Mouse (Mus musculus): Measurements from ENCODE around the gene Dcaf6. TPM values are rescaled to one million over a fixed set of nuclear protein-coding genes. Genes with fewer than 3 reads are reported as not detected.

Gene Dcaf6
- total and polyA plus RNA-seq, 2 experiments = 20.5 to 38.9 TPM

- no peaks in the 10 kb centered on the region for H3K4me1 ChIP-seq (ENCODE audit: control insufficient read depth, insufficient read depth, low read length)
- TF ChIP-seq POLR2A (IDR thresholded peaks at IDR 0.05; ENCODE audit: extremely low read depth, insufficient read depth, low read length) (no peak), CTCF (IDR thresholded peaks at IDR 0.05; ENCODE audit: low read depth, low read length) (no peak)
- no peaks in the 10 kb centered on the region for H3K79me2 ChIP-seq (ENCODE audit: control insufficient read depth, insufficient read depth, low read length)
- WGBS = 79% methylated on average over 3 of the region's 3 CpGs
- no peaks in the 10 kb centered on the region for H3K27me3 ChIP-seq (ENCODE audit: control insufficient read depth, insufficient read depth, low read length)
- no peaks in the 10 kb centered on the region for H3K36me3 ChIP-seq (ENCODE audit: control insufficient read depth, insufficient read depth, low read length)
- no peak for DNase-seq (ENCODE audit: extremely low read depth, low read depth, low spot score)
- H3K4me3 ChIP-seq (ENCODE audit: insufficient read depth, low read depth, low read length) = no peak overlapping the region
- no peak overlapping the region for H3K27ac ChIP-seq (replicated peaks; ENCODE audit: insufficient read depth, low read depth, low read length)
- no peak overlapping the region for H3K9ac ChIP-seq (ENCODE audit: low read depth, low read length)
Measured at GRCm38 (mm10) chr1:165301108-165301507, 159.2 kb downstream of the Dcaf6 start.

DNA sequence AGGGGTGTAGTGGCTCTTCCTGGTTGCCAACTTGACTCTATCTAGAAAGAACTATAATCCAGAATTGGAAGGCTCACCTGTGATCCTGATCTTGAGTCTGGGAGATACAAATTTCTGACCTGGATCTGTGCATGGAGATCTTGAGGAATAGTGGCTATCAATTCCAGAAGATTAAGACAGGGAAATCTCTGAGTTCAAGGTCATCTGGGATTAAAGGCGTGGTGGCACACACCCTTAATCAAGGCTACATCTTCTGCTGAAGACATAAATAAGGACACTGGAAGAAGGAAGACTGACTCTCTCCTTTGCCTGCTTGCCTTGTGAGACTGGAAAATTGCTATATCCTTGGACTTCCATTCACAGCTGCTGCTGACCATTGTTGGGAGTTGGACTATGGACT, 164.8 kb downstream of the Dcaf6 start, which contains the start of gene Gpr161:
Gpr161 (plus strand) TSS at position 301 of the 400 bp plus-strand sequence.
- TF ChIP-seq CTCF (IDR thresholded peaks at IDR 0.05; ENCODE audit: low read depth, low read length) = no peak
- Histone ChIP-seq H3K36me3 (ENCODE audit: control insufficient read depth, insufficient read depth, low read length) (no peaks in the 10 kb centered on the region), H3K4me3 (ENCODE audit: insufficient read depth, low read depth, low read length) (no peak within 1 kb of the TSS), H3K9ac (ENCODE audit: low read depth, low read length) (no peak within 1 kb of the TSS), H3K79me2 (ENCODE audit: control insufficient read depth, insufficient read depth, low read length) (no peaks in the 10 kb centered on the region), H3K27me3 (ENCODE audit: control insufficient read depth, insufficient read depth, low read length) (no peaks in the 10 kb centered on the region), H3K4me1 (ENCODE audit: control insufficient read depth, insufficient read depth, low read length) (no peaks in the 10 kb centered on the region), H3K27ac (replicated peaks; ENCODE audit: insufficient read depth, low read depth, low read length) (no peak within 1 kb of the TSS)
- no peak for DNase-seq (ENCODE audit: extremely low read depth, low read depth, low spot score)
- 88% methylated on average over 1 of the region's 1 CpGs for WGBS

- WGBS = 81% methylated on average over 6 of the region's 6 CpGs
- Histone ChIP-seq H3K36me3 (ENCODE audit: control insufficient read depth, insufficient read depth, low read length) (no peaks in the 10 kb centered on the region), H3K4me1 (ENCODE audit: control insufficient read depth, insufficient read depth, low read length) (no peaks in the 10 kb centered on the region), H3K79me2 (ENCODE audit: control insufficient read depth, insufficient read depth, low read length) (no peaks in the 10 kb centered on the region), H3K27ac (replicated peaks; ENCODE audit: insufficient read depth, low read depth, low read length) (no peak overlapping the region), H3K4me3 (ENCODE audit: insufficient read depth, low read depth, low read length) (no peak overlapping the region), H3K27me3 (ENCODE audit: control insufficient read depth, insufficient read depth, low read length) (no peaks in the 10 kb centered on the region), H3K9ac (ENCODE audit: low read depth, low read length) (no peak overlapping the region)
- no peak for DNase-seq (ENCODE audit: extremely low read depth, low read depth, low spot score)
- TF ChIP-seq CTCF (IDR thresholded peaks at IDR 0.05; ENCODE audit: low read depth, low read length) = no peak
- no peak for TF ChIP-seq POLR2A (IDR thresholded peaks at IDR 0.05; ENCODE audit: extremely low read depth, insufficient read depth, low read length)
Measured at GRCm38 (mm10) chr1:165291606-165292005, 168.7 kb downstream of the Dcaf6 start.

DNA sequence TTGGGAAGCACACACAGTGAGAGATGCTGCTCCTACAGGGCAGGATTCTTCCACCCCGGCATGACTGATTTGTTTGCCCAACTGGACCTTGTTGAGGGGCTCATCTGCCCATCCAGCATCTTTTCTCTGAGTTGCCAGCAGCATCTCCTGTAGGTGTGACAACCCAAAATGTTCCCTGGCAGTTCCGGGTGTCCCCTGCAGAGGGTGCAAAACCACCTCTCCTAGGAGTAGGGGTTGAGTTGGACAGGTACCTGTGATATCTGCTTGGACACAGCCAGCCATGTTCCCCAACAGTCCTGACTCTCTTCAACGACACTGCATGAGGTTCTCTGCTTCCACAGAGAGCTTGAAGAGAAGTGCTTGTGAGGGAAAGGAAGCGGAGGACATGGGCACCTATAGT, 170.4 kb downstream of the Dcaf6 start:
- Histone ChIP-seq H3K27ac (replicated peaks; ENCODE audit: insufficient read depth, low read depth, low read length) (no peak overlapping the region), H3K4me1 (ENCODE audit: control insufficient read depth, insufficient read depth, low read length) (no peaks in the 10 kb centered on the region), H3K36me3 (ENCODE audit: control insufficient read depth, insufficient read depth, low read length) (no peaks in the 10 kb centered on the region), H3K4me3 (ENCODE audit: insufficient read depth, low read depth, low read length) (no peak overlapping the region), H3K79me2 (ENCODE audit: control insufficient read depth, insufficient read depth, low read length) (no peaks in the 10 kb centered on the region), H3K9ac (ENCODE audit: low read depth, low read length) (no peak overlapping the region), H3K27me3 (ENCODE audit: control insufficient read depth, insufficient read depth, low read length) (no peaks in the 10 kb centered on the region)
- DNase-seq (ENCODE audit: extremely low read depth, low read depth, low spot score) = peak; percentile 28
- TF ChIP-seq CTCF (IDR thresholded peaks at IDR 0.05; ENCODE audit: low read depth, low read length) = peak; percentile 64
- TF ChIP-seq POLR2A (IDR thresholded peaks at IDR 0.05; ENCODE audit: extremely low read depth, insufficient read depth, low read length) = no peak
- 85% methylated on average over 4 of the region's 4 CpGs for WGBS

GRCm38 (mm10) chr1:165288165-165288564, 172.1 kb downstream of the Dcaf6 start:
- TF ChIP-seq POLR2A (IDR thresholded peaks at IDR 0.05; ENCODE audit: extremely low read depth, insufficient read depth, low read length) (no peak), CTCF (IDR thresholded peaks at IDR 0.05; ENCODE audit: low read depth, low read length) (no peak)
- 94% methylated on average over 9 of the region's 9 CpGs for WGBS
- H3K4me3 ChIP-seq (ENCODE audit: insufficient read depth, low read depth, low read length) = no peak overlapping the region
- no peaks in the 10 kb centered on the region for H3K4me1 ChIP-seq (ENCODE audit: control insufficient read depth, insufficient read depth, low read length)
- no peaks in the 10 kb centered on the region for H3K79me2 ChIP-seq (ENCODE audit: control insufficient read depth, insufficient read depth, low read length)
- H3K27me3 ChIP-seq (ENCODE audit: control insufficient read depth, insufficient read depth, low read length) = 0 out of 2 replicates have a peak, but pooled peaks cover under 1% of the 10 kb centered on the region
- no peak for DNase-seq (ENCODE audit: extremely low read depth, low read depth, low spot score)
- H3K27ac ChIP-seq (replicated peaks; ENCODE audit: insufficient read depth, low read depth, low read length) = no peak overlapping the region
- no peak overlapping the region for H3K9ac ChIP-seq (ENCODE audit: low read depth, low read length)
- H3K36me3 ChIP-seq (ENCODE audit: control insufficient read depth, insufficient read depth, low read length) = no peaks in the 10 kb centered on the region

DNA sequence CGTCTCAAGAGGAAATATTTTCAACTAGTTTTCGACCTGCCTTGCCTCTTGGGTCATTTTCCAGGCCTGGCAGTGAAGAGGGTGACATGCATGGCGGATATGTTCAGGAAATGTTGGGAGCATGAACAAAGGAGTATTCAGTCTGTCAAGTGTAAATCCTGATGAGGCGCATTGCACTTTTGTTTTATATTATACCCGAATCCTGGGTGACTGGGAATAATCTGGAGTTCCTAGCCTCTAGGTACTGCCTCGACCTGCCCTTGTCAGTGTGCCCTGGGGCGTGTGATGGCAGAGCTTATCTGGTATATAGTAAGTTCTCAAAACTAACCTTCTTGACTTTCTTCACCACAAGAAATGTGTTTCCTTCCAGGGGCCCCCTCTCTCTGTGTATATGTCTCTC, 176.2 kb downstream of the Dcaf6 start:
- peaks cover 16% of the 10 kb centered on the region for H3K27me3 ChIP-seq (ENCODE audit: control insufficient read depth, insufficient read depth, low read length)
- no peak overlapping the region for H3K27ac ChIP-seq (replicated peaks; ENCODE audit: insufficient read depth, low read depth, low read length)
- no peak overlapping the region for H3K9ac ChIP-seq (ENCODE audit: low read depth, low read length)
- no peak for TF ChIP-seq CTCF (IDR thresholded peaks at IDR 0.05; ENCODE audit: low read depth, low read length)
- no peaks in the 10 kb centered on the region; the same call in 1 of the 2 replicates for H3K4me1 ChIP-seq (ENCODE audit: control insufficient read depth, insufficient read depth, low read length)
- H3K36me3 ChIP-seq (ENCODE audit: control insufficient read depth, insufficient read depth, low read length) = no peaks in the 10 kb centered on the region
- no peak overlapping the region for H3K4me3 ChIP-seq (ENCODE audit: insufficient read depth, low read depth, low read length)
- H3K79me2 ChIP-seq (ENCODE audit: control insufficient read depth, insufficient read depth, low read length) = no peaks in the 10 kb centered on the region
- 83% methylated on average over 7 of the region's 7 CpGs for WGBS
- no peak for DNase-seq (ENCODE audit: extremely low read depth, low read depth, low spot score)
